Mouse (Mus musculus): ENCODE data around the gene Chmp2a. TPM values are rescaled to one million over a fixed set of nuclear protein-coding genes. Genes with fewer than 3 reads are reported as not detected.

Gene Chmp2a
- total and polyA plus RNA-seq, 3 experiments, result 100 to 180 TPM; not detected in 1

DNA sequence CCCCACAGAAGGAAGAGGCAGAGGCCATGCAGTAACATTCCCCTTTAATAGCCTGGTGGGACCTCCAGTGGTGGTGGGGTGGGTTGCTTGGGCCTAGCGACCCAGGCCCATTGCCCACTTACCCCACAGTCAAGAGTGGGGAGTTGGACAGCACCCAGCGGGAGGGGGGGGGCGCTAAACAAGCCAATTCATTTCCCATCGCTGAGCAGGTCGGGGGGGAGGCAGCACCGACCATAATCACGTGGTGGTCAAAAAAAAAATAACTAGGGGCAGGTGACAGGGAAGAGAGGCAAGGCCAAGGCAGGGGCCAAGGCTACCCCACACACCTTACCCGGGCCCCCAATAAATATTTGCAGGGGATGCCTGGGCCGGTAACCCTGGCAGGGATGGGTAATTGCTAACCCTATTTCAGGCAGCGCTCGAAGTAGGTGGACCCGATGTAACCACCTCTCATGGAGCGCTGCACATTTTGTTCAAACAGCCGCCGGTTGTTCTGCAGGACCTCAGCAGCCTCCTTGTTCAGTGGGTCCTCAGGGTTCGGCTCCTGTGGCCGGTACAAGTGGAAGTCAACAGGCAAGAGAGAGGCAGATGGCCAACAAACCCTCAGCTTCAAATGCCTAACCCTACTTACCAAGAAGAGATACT lies 726 bp upstream of the Chmp2a start:
- Histone ChIP-seq H3K27me3 (ENCODE audit: control insufficient read depth in 1 of 2, insufficient read depth in 2 of 2, low read length in 2 of 2) (no peaks in the 10 kb centered on the region), H3K27ac (ENCODE audit: control insufficient read depth, low read depth, low read length) (peak overlapping the region; percentile 82), H3K4me1 (ENCODE audit: control insufficient read depth in 1 of 2, insufficient read depth in 2 of 2, low read length in 2 of 2) (peaks cover 4 to 30% of the 10 kb centered on the region in 2 experiments; a peak in 3 of 4 replicates), H3K36me3 (ENCODE audit: control insufficient read depth in 1 of 2, insufficient read depth in 2 of 2, low read length in 2 of 2) (peaks cover 0 to 12% of the 10 kb centered on the region in 2 experiments; a peak in 2 of 4 replicates), H3K9me3 (replicated peaks; ENCODE audit: insufficient read depth, low read length) (no peaks in the 10 kb centered on the region), H3K9ac (ENCODE audit: control insufficient read depth, low read depth, low read length, poor library complexity, severe bottlenecking) (peak overlapping the region; percentile 69), H3K4me3 (ENCODE audit: control insufficient read depth in 1 of 2, insufficient read depth in 1 of 2, low read depth in 2 of 2, low read length in 2 of 2) (peak overlapping the region in 1 of 2 experiments; percentile 29; a peak in 1 of 4 replicates), H3K79me2 (ENCODE audit: control insufficient read depth, insufficient read depth, low read length, poor library complexity) (peaks cover 25% of the 10 kb centered on the region)
- TF ChIP-seq USF1 (IDR thresholded peaks at IDR 0.05; ENCODE audit: low read depth, low read length) (no peak), ETS1 (IDR thresholded peaks at IDR 0.05; ENCODE audit: low read depth, low read length) (no peak), ELF1 (IDR thresholded peaks at IDR 0.05; ENCODE audit: low read depth, low read length) (no peak), CTCF (IDR thresholded peaks at IDR 0.05 in 2 of 3, conservative IDR thresholded peaks at IDR 0.05 in 1 of 3; ENCODE audit: control insufficient read depth in 1 of 3, insufficient read depth in 1 of 3, low read depth in 2 of 3, low read length in 3 of 3, poor library complexity in 1 of 3, severe bottlenecking in 1 of 3) (no peak), TBP (IDR thresholded peaks at IDR 0.05; ENCODE audit: low read depth, low read length) (no peak), CHD1 (IDR thresholded peaks at IDR 0.05; ENCODE audit: low read depth, low read length) (no peak), CHD2 (IDR thresholded peaks at IDR 0.05; ENCODE audit: low read length) (no peak), ZMIZ1 (IDR thresholded peaks at IDR 0.05; ENCODE audit: low read depth, low read length) (no peak), POLR2A (IDR thresholded peaks at IDR 0.05; ENCODE audit: control insufficient read depth in 1 of 2, insufficient read depth in 1 of 2, low read depth in 1 of 2, low read length in 2 of 2, poor library complexity in 1 of 2) (no peak), UBTF (IDR thresholded peaks at IDR 0.05; ENCODE audit: borderline replicate concordance, insufficient read depth, low read depth, low read length) (no peak), TAL1 (IDR thresholded peaks at IDR 0.05; ENCODE audit: low read length) (no peak), POLR2AphosphoS2 (IDR thresholded peaks at IDR 0.05; ENCODE audit: low read length) (no peak), GATA1 (IDR thresholded peaks at IDR 0.05; ENCODE audit: low read depth, low read length) (no peak), ZKSCAN1 (IDR thresholded peaks at IDR 0.05; ENCODE audit: low read depth, low read length) (no peak), ZC3H11A (IDR thresholded peaks at IDR 0.05; ENCODE audit: low read depth, low read length) (no peak)
- no peak for DNase-seq (ENCODE audit: low read depth, low spot score)

DNA sequence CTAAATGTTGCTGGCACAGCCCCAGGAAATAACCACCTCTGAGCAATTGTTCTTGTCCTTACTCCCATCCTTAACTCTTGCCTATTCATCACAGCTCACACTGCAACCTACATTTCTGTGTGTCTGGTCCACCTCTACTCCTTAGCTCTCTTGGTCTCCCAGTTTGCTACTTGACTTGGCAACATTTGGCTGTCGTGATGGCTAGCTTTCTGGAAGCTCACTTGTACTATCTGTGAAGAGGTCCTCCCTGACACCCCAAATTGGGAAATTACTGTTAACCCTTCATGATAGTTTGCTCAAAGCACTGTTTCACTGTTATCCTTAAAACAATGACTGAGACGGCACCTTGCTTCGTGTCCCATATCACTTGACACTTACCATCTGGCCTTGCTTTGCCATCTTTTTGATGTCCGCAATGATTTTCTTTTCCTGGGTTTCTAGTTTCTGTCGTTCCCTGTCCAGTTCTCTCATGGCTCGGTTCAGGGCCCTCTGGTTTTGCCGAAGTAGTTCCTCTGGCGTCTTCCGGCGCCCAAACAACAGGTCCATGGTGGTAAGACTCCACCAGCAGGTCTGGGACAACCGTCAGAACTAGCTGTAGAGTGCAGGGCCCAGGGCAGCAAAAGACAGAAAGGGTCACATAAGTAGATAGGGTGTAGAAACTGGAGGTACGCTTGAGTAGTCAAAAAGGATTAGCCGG lies 1.0 kb downstream of the Chmp2a start:
- H3K27ac ChIP-seq (ENCODE audit: control insufficient read depth, low read depth, low read length), result peak overlapping the region; percentile 86
- H3K27me3 ChIP-seq (ENCODE audit: control insufficient read depth in 1 of 2, insufficient read depth in 2 of 2, low read length in 2 of 2), result no peaks in the 10 kb centered on the region
- peak; percentile 49 for DNase-seq (ENCODE audit: low read depth, low spot score)
- H3K9ac ChIP-seq (ENCODE audit: control insufficient read depth, low read depth, low read length, poor library complexity, severe bottlenecking), result peak overlapping the region; percentile 76
- H3K36me3 ChIP-seq (ENCODE audit: control insufficient read depth in 1 of 2, insufficient read depth in 2 of 2, low read length in 2 of 2), result peaks cover 4 to 7% of the 10 kb centered on the region in 2 experiments; a peak in 3 of 4 replicates
- peak overlapping the region; percentile 58 to 77 for H3K4me3 ChIP-seq (ENCODE audit: control insufficient read depth in 1 of 2, insufficient read depth in 1 of 2, low read depth in 2 of 2, low read length in 2 of 2)
- peaks cover 27% of the 10 kb centered on the region for H3K79me2 ChIP-seq (ENCODE audit: control insufficient read depth, insufficient read depth, low read length, poor library complexity)
- TF ChIP-seq TBP (IDR thresholded peaks at IDR 0.05; ENCODE audit: low read depth, low read length), result no peak
- TF ChIP-seq CHD2 (IDR thresholded peaks at IDR 0.05; ENCODE audit: low read length), result no peak
- TF ChIP-seq USF2 (IDR thresholded peaks at IDR 0.05; ENCODE audit: borderline replicate concordance in 1 of 2, insufficient read depth in 1 of 2, low read depth in 1 of 2, low read length in 2 of 2), result no peak
- no peak for TF ChIP-seq ETS1 (IDR thresholded peaks at IDR 0.05; ENCODE audit: low read depth, low read length)
- TF ChIP-seq GABPA (IDR thresholded peaks at IDR 0.05; ENCODE audit: low read depth, low read length), result no peak
- TF ChIP-seq KAT2A (conservative IDR thresholded peaks at IDR 0.05; ENCODE audit: low read depth, low read length), result no peak
- TF ChIP-seq ZMIZ1 (IDR thresholded peaks at IDR 0.05; ENCODE audit: low read depth, low read length), result peak; percentile 31; the same call in 1 of the 2 replicates
- no peak for TF ChIP-seq BHLHE40 (IDR thresholded peaks at IDR 0.05; ENCODE audit: borderline replicate concordance, low read depth, low read length)
- TF ChIP-seq POLR2A (IDR thresholded peaks at IDR 0.05; ENCODE audit: control insufficient read depth in 1 of 2, insufficient read depth in 1 of 2, low read depth in 1 of 2, low read length in 2 of 2, poor library complexity in 1 of 2), result 0 out of 4 replicates have a peak, but pooled peaks of 1 of the 2 experiments have one; percentile 21
- TF ChIP-seq MYC (IDR thresholded peaks at IDR 0.05; ENCODE audit: low read depth, low read length), result no peak
- H3K9me3 ChIP-seq (replicated peaks; ENCODE audit: insufficient read depth, low read length), result no peaks in the 10 kb centered on the region
- H3K4me1 ChIP-seq (ENCODE audit: control insufficient read depth in 1 of 2, insufficient read depth in 2 of 2, low read length in 2 of 2), result peaks cover 0 to 19% of the 10 kb centered on the region in 2 experiments; a peak in 1 of 4 replicates

All from MEL (cell line).